Mouse (Mus musculus) thymus, adult 2 months (tissue): ENCODE data around the gene Fkbp9.

Experiments used
- CTCF ChIP-seq: fragments of 200-500 bp; IDR thresholded peaks from 2 replicates; pipeline ENCODE4 v1.5.1; 2012; ENCODE audit warnings: mild to moderate bottlenecking, control low read depth, low read length, moderate library complexity, borderline replicate concordance; ENCODE audit not compliant: control insufficient read depth, poor library complexity, insufficient read depth; ENCODE audit errors: extremely low read depth
- POLR2A ChIP-seq: fragments of 200-500 bp; IDR thresholded peaks from 2 replicates; pipeline ENCODE4 v1.6.1; 2012; ENCODE audit warnings: mild to moderate bottlenecking, low read length, control low read depth, moderate library complexity; ENCODE audit not compliant: control insufficient read depth, poor library complexity, insufficient read depth; ENCODE audit errors: extremely low read depth

DNA sequence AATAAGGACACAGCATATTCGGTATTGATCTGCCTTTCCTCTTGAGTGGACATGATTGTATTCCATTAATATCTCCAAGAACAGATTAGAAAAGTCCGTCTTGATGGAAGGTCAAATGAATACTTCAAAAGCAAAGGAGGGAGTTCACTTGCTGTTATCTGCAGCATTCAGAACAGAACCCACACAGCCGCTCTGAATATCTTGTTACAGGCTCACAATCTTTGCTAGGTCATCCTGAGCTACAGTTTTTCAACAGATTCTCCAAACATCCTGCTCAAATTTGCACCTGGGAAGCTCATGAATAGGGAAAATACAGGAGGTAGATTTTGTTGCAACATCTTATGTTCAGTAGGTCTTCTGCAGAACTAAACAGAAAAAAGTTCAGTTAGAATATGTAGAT is 42.5 kb upstream of the Fkbp9 start:
- TF ChIP-seq CTCF (no peak), POLR2A (no peak)
